Mouse (Mus musculus) skeletal muscle tissue, adult 2 months (tissue): ENCODE data around the gene Arhgap19.

Experiments used
- DNase-seq: peaks from one replicate; pipeline ENCODE4 v3.0.0-alpha.2; 2012; ENCODE audit warnings: low read depth, low spot score

Arhgap19 gene

DNA sequence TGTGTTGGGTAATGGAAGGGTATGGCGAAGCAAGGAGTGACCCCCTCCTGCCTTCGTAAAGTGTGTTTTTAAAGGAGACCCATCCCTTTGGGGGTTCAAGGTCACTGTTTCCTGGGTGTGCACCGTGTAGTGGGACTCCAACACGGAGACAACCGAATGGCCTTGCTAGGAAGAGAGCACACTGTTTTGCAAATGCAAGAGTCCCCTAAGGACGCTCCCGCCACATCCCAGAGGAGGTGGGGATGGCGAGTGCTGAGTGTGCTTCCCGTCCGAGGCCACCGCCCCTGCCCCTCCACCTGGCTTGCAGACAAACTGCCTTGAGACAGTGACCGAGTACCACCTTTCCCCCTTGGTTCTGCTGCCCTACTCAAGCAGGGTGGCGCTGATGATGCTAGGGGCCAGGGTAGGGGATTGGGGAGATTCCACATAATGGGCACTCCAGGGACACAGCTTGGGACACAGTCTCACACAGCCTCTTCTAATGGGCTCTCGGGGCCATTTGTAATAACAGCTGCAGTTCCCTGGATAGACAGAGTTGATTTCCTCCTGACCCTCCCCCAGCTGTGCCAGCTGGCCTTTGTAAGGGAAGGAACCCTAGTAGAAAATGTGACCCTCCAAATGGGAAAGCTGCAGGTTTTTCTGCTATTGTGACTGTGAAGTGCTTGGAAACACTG is 30.0 kb upstream of the Arhgap19 start:
- DNase-seq: no peak

DNA sequence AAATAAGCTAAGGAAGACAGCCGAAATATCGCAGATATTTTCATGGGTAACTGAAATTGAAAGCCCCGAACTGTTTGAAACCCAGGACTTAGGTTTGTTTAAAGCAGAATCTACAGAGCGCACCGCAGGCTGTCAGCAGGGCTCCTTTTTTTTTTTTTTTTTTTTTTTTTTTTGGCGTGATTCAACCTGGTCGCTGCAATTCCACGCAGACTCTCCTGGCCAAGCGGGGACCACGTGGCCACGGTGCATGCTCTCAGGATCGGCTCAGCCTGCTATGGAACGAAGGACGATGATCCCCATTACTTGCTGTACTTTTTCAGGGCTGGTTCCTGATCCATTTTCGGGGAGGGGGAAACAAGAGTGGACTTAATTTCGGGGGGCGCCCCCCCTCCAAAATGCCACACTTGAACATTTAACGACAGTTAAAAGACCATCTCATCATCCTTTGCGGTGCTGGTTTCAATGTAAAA is 29.3 kb upstream of the Arhgap19 start:
- DNase-seq: no peak

DNA sequence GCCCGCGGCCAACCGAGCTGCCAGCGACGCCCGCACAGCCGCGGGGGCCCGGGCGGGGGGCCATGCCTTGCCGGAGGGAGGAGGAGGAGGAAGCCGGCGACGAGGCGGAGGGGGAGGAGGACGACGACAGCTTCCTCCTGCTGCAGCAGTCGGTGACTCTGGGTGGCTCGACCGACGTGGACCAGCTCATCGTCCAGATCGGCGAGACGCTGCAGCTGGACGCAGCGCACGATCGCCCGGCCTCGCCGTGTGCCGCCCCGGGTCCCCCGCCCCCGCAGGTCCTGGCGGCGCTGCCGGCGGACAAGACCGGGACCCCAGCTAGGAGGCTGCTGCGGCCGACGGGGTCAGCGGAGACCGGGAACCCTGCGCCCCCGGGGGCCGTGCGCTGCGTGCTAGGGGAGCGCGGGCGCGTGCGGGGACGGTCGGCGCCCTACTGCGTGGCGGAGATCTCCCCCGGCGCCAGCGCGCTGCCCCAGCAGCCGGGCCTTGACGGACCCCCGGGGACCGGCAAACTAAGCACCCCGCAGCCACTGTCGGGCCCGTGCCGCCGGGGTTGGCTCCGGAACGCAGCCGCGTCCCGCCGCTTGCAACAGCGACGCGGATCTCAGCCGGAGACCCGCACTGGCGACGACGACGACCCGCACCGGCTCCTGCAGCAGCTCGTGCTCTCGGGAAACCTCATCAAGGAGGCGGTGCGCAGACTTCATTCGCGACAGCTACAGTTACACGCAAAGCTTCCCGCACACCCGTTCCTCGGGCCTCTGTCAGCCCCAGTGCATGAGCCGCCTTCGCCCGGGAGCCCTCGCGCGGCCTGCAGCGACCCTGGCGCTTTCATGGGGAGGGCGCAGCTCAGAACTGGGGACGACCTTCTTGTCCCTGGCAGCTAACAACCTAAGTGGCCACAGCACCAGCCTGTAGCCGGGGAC is 28.5 kb upstream of the Arhgap19 start:
- DNase-seq: peak; percentile 52

DNA sequence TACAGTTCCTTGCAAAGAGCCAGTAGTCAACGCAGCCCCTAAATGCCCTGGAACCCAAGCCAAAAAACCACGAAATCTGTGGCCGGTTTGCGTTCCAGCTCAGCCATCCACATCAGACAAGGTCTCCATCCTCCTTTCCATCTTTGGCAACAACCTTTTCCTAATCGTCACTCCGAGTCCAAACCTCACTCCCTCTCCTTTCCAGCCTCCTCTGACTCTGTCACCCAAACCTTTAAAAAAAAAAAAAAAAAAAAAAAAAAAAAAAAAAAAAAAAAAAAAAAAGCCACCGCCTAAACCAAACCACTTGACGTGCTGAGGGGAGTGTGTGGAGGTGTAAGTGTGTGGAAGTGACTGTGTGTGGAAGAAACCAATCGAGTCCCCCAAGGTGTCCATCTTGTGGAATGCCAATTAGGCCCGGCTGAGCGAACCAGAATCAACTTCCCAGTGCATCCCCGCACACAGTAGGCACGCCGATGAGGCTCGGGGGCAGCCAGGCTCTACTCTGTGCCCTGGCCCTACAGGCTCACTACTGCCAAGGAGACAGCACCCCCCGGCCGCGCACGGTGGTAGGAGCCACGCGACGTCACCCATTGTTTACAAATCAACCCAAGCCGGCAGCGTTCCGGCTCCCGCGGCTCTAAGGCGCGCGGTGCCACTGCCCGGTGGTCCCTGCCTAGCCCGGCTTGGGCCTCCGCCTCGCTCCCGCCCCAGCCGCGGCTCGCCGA is 27.7 kb upstream of the Arhgap19 start, which contains the start of gene Frat1:
TSS of gene Frat1 (plus strand) at position 590 of the 725 bp plus-strand sequence.
- peak; percentile 76 for DNase-seq

DNA sequence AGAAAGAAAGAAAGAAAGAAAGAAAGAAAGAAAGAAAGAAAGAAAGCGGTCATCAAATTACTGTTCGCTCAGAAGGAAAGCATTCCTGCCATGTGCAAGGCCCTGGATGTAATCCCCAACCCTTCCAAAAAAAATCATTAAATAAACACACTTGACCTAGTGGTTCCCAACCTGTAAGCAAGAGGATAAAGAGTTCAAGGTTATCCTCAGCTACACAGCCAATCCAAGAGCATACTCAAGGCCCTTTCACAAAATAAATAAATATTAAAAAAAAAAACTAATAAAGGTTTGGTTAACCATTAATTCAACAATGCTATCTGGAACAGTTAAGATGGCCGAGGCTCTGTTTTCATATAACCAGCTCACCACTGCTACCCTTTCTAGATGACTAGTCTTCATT is 27.1 kb upstream of the Arhgap19 start:
- no peak for DNase-seq

DNA sequence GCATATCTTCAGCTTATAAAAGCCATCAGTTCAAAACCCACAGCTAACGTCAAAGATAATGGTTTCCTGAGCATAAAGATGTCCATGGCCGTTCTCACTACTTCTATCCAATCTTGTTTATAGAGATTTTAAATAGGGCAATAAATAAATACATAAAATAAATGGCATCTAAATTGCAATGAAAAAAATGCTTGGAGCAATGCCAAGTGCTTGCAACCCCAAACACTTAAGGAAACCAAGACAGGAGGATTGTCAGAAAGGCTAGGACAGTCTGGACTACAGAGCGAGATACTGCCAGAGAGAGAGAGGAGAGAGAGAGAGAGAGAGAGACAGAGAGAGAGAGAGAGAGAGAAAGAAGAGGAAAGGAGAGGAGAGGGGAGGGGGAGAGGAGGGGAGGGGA is 24.7 kb upstream of the Arhgap19 start:
- DNase-seq: no peak

DNA sequence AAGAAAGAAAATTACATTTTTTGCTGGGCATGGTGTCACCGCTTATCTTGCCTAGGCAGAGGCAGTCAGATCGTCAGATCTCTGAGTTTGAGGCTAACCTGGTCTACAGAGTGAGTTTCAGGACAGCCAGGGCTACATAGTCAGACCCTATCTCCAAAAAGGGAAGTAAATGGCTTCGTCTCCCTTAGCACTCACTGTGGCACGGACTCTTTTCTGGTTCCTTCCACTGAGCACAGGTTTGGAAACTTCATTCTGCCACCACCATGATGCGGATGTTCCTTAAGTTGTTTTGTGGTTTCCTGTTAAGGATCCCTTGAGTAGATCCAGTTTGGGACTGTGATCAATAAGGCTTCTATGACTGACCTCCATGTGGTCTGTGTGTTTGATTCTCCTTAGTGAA is 23.1 kb upstream of the Arhgap19 start:
- no peak for DNase-seq

DNA sequence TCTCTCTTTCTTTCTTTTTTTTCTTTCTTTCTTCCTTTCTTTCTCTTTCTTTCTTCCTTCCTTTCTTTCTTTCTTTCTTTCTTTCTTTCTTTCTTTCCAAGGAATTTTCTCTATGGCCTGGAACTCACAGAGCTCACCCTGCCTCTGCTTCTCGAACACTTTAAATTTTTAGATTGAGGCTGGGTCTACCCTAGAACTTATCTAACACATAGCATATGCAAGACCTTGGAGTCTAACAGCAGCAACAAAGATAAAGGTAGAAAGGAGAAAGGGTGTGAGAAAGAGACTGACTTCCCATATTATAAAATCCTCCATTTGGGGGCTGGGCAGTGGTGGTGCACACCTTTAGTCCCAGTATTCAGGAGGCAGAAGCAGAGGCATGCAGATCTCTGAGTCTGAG is 20.7 kb upstream of the Arhgap19 start:
- no peak for DNase-seq

DNA sequence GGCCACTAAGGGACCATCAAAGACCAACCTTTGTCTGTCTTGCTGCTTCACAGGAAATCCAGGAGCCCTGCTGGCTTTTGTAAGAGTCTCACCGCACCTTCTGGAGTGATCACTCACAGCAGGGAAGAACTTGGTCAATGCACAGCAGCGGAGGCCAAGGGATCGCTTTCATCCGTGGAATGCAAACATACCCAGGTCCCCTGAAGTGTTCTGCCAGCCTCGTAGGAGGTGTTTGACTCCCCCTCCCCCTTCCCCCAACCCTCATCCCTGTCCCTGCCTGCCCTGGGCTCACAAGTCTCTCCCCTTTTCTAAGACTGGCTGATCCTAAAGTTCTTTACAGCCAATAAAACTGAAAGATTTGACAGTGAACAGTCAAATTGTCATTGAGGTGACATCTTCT is 19.6 kb upstream of the Arhgap19 start:
- no peak for DNase-seq

DNA sequence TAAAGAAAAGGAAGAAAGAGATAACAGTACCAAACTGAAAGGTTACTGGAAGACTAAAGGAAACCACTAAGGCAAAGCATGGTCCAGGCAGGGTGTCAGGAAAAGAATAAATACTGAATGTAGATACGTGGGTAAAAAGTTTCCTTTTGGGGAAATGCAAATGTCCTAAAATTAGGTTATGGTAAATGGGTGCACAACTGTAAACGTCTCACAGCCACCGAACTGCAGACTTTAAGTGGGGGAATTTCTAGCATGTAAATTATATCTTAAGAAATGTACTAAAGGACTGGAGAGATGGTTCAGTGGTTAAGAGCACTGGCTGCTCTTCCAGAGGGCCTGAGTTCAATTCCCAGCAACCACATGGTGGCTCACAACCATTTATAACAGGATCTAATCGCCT is 16.9 kb upstream of the Arhgap19 start:
- DNase-seq: no peak

DNA sequence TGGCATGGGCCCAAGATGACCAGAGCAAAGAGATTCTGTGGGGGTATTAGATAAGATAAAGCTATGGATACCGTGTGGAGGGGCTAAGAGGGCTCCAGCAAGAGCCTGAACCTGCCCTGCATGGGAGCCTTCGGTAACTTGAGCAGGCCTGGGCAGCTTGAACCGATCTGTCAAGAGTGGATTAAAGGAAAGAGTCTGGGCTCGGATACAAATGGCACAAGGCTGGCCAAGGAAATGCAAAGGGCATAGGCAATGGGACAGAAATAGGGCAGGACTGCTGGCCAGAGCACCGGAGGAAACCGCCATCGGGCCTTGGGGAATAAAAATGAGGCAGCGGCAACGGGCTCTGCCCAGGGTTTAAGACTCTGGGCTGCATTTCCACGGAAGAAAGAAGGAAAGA is 15.5 kb upstream of the Arhgap19 start:
- peak; percentile 88 for DNase-seq

DNA sequence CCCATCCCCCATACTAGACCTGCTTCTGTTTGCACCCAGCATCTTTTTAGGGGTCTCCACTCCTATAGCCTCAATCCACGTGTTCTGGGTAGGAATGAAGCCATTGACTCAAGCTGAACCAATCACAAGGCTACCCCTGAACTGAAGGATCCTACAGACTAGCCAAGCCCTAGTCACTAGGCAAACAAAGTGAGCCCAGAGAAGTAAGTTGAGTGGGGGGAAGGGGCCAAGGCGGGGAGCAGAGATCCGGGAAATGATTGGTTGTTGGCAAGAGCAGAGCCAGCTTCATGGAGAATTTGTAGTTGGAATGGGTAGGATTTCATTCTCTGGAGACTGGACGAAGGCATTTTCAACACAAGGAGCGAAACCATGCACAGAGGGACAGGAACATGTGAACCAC is 15.1 kb upstream of the Arhgap19 start:
- DNase-seq: no peak

DNA sequence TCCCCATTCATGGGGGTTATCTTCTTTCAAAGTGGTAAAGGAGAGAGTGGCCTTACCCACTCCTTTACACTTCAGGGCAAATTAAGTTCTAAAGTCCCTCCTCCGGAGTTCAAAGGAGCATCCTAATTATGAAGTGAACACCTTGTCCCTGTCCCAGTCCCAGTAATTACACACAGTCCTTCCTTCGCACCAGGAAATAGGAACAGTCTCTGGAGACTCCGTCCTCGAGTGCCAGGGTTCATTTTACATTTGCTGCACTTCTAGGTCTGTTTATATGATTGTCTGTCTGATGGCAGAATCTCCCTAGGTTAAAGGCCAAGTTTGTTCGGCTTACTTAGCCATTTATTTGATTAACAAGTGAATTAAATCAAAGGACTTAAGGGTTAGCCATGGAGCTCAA is 14.6 kb upstream of the Arhgap19 start:
- DNase-seq: no peak

DNA sequence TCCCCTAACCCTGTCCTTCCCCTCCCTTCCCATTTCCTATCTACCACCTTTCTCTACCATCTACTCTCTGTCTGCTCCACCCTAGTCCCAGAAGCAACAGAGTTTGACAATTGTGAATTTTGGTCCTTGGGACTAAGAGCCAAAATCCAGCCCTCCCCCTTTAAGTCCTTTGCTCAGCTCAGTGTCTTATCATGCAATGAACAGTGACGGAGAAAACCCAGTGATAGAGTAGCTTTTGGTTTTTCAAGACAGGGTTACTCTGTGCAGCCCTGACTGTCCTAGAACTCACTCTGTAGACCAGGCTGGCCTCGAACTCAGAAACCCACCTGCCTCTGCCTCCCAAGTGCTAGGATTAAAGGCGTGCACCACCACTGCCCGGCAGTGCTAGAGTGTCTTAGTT is 11.5 kb upstream of the Arhgap19 start:
- DNase-seq: no peak

DNA sequence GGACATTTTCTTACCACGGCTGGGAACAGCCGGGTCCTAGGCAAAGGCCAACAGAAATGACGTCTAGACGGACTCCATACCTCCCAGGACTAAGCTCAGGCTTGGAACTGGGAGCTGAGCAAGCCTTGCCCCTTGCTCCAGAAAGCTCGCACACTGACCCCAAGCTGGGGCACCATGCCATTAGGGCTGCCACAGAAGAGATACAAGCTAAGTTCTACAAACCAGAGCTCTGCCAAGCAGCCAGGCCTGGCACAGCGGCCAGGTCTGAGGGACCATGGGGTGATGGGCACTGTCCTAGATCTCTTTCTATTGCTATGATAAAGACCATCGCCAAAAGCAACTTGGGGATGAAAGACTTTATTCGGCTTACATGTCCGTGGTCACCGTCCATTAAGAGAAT is 10.7 kb upstream of the Arhgap19 start:
- no peak for DNase-seq

DNA sequence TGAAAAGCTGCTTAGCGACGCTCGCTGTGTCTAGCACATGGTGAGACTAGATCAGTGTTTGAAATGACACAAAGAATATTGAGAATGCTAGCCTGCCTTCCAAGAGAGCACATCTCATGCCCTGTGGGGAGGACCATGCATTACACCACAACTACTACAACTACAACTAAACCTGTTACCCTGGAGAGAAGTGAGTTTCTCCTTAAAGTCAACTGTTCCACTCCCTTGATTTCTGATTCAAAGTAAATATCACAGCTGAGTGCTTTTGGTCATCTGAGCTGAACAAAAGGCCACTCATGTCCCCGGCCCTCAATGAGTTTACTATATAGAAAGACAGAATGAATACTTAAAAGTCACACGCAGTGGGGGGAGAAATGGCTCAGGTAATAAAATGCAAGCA is 8.2 kb upstream of the Arhgap19 start:
- DNase-seq: no peak

DNA sequence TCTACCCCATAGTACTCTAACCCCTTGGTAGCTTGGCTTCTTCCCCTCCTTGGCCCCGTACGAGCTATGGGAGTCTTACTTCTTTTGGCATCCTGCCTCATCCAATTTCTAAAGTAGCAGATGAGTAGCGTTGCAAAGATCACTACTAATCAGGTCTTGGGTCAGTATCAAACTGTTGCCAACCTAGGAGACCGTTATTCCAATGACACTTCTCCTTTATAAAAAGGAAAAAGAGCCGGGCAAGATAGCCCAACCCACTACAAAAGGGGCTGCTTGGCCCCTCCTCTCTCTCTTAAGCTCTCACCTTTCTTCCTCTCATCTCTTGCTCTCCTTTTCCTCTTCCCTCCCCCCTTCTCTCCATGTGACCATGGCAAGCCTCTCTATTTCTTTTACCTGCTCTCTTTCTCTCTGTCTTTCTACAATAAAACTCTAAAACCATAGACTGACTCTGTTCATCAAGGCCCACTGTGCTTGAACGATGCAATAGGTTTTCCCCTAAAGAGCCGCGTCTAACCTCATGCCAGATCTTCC is 6.3 kb upstream of the Arhgap19 start:
- no peak for DNase-seq

DNA sequence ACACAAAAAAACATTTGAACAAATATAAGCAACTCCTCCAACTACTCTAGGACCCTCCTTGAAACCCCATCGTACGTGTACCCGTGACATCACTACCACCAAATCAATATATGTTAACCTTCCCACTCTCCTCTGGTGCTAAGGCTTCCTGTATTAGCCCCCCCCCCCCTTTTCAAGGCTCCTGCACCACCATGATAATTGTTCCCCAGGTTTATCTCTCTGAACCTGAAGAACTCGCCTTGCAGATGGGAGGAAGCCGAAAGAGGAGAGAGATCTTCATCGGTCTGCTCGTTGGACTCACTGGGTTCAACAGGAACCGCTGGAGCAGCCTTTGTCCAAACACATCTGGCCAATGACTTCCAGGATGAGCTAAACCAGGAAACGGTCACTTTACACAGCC is 5.7 kb upstream of the Arhgap19 start:
- no peak for DNase-seq

DNA sequence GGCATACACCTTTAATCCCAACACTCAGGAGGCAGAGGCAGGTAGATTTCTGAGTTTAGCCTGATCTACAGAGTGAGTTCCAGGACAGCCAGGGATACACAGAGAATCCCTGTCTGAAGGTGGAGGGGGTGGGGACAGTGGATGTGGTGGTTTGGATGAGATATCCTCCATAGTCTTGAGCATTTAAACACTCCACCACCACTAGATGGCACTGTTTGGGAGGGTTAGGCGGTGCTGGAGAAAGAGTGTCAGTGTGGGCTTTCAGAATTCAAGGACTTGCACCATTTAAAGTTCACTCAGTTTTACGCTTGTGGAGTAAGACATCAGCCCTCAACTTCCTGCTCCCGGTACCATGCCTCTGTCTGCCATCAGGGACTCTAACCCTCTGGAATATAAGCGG is 4.0 kb upstream of the Arhgap19 start:
- DNase-seq: no peak

DNA sequence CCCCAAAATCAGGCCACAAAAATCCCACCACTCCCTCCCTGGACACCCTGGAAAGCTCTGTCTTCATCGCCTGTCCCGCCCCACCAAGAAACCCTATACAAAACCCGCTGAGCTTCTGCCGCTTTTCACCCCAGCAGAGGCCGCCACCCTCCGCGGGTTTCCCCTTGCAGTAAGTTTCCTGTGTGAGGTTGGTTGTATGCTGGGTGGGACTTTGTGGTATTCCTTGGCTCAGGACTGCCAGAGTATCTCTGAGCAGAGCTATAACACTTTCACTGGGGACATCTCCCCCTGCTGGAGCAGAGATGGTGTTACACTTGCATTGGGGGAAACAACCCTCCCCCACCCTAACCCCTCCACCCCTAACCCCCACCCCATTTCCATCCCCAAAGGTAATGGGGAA is 1.5 kb upstream of the Arhgap19 start:
- DNase-seq: no peak

DNA sequence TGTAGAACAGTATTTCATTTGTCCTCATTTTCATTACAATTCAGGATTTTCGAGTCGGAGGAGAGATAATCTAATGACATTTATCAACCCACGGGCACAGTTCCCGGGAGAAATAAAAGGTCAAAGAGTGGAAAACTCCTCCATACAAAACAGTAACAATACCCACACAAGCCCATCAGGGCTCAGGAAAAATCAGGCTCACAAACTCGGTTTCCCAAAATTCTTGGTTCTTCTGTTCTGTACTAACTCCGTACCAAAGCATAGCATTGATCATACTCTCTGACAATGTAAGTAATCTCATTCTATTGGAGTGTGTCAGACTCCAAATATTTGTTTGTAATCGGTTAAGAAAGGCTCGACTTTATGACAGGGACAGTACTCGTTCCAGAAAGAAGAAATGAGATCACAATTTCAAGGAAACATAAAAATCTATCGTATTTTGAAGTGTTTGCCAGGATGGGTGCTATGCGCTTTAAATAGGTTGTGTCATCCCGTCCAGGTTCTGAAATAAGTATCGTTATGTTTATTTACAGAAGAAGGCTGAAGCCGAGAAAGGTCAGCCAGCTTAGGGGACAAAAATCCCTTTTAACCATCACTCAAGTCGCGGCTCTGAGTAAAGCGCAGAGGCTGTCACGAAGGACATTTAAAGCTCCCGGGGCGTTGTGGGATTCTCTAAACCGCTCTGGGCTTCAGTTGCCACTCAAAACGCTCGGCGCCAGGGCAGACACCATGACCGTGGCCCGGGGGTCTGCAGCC is 683 bp downstream of the Arhgap19 start:
- DNase-seq: no peak
